Mouse (Mus musculus) spleen, adult 12 weeks (tissue): ENCODE measurements at regions not wholly inside any gene's neighbourhood (a gene's known extent, or its start where the extent isn't known, plus 50 kb on each side); places are given as distances from the start of the nearest gene placed in this dataset.

Source experiments
- DNase-seq: peaks from one replicate; pipeline ENCODE4 v3.0.0; 2022; ENCODE audit warnings: low spot score

- DNase-seq, result no peak
Measured at GRCm38 (mm10) chr9:120864410-120864809, 64.6 kb upstream of the Ctnnb1 start.

DNA sequence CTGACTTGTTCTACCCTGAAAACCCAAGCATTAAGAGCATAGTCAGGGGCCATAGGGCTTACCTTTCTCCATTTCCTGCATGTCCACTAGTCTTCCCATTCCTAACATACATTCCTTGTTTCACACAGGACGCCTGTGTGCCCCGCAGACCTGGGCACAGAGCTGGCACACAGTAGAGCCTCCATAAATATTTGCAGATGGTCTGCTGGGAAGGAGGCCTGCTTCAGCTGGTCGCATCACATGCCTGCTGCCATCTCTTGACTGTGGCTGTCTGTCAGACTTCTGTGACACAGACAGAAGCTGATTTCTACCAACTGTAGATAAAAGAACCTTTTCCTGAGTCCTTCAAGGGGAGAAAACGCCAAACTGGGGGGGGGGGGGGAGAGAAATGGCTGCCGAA is 62.8 kb upstream of the Ctnnb1 start:
- DNase-seq, result no peak

DNA sequence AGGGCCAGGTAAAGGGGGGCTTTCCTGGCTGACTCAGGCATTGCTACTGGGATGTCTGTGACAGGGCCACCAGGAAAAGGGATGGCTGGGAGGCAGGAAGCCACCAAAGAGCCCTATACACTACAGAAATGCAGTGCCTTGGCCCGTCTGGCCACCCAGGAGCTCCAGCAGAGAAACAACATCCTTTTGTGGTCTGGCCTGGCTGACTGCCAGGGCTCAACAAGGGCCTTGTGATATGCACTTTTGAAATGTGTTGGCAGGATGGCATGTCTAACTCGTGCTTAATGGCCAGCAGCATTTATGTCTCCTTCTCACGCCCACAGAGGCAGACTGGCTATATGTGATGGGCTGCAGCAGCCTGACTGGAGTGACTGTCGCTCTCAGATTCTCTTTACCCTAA is 62.3 kb upstream of the Ctnnb1 start:
- peak; percentile 12 for DNase-seq

DNA sequence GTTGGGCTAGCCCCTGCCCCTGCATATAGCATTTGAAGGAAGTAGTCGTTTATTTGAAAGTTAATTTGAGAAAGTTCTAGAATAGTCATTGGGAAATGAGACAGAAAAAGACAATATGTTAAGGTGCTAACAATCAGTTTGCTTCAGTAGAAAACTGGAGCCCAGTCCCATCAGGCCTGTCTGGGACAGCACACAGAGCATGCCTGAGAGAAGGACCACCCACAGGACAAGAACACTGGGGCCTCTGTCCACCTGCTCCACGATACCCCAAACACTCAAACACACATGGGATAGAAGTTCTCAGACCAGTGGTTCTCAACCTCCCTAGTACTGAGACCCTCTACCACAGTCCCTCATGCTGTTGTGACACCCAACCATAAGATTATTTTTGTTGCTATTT is 61.2 kb upstream of the Ctnnb1 start:
- DNase-seq, result no peak

GRCm38 (mm10) chr9:120868330-120868729 is 60.7 kb upstream of the Ctnnb1 start:
- no peak for DNase-seq

DNA sequence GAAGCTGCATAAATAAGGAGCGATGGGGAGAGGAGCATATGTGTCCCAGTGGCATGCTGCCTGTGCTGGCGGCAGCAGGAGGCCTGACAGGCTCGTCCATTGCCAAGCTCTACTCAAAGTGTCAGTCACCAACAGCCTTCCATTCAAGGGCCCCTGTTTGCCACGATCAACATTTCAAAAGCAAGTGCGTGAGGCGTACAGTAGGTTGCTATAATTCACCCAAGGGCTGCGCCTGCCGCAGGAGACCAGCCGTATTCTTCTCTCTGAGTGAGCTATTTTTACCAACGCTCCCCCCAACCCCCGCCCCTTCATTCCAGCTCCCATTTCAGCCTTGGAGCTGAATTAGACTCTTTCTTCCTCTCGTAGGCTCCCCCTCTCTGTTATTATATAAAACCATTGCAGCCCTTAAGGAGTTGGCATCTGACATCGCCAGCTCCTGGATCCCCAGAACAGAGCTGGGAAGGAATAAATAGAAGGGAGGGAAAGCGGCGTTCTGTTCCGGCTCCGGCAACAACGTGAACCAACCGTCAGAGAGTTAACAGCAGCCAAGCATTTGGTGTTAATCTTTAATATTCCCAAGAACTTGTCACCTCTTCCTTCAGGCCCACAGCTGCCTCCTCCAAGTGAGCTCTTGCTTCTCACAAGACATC is 59.5 kb upstream of the Ctnnb1 start:
- no peak for DNase-seq

GRCm38 (mm10) chr9:120873293-120873692 is 55.7 kb upstream of the Ctnnb1 start:
- DNase-seq, result no peak

DNA sequence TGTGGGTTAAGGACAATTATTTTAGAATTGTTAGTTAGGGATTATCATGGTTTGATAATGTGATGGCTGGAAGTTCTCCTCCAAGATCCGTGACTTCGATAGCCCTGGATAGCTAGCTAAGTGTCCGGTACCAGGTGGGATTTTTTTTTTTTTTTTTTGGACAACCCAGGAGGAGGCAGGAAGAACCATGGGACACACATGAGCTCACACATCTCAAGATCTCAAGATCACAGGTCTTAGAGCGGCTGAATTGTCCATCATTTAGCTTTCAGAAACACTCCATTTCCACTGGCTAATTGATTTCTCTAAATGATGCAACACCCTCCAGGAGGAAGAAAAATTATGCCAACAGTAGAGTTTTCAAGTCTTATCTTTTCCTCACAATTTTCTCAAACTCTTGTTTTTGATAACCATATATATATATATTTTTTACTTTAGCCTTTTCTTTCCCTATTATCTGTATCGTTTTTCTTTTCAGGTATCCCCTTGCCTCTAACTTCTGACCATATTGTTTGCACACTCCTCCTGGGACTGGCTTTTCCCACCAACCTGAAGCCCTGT is 54.5 kb upstream of the Ctnnb1 start:
- DNase-seq, result no peak

DNA sequence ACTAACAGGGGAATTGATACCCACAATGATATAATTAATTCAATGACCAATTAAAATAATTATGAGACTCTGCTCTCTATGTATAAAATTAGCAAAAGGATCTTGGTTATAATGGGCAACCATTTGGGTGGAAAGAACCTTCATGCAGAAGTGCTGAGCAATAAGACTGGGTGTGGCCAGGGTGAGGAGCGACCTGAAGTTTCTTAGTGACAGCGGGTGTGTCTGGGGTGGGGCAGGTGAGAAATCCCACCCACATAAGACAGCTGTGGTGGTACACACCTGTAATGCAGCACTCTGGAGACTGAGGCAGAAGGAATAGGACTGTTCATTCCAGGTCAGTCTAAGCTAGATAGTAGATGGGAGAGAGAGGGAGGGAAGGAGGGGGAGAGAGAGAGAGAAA is 51.9 kb upstream of the Ctnnb1 start:
- DNase-seq, result no peak
